Mouse (Mus musculus): ENCODE data around the gene Ubap1. TPM values are rescaled to one million over a fixed set of nuclear protein-coding genes. Genes with fewer than 3 reads are reported as not detected.

The Ubap1 gene
- polyA plus RNA-seq, 1 experiment: 31.5 TPM

DNA sequence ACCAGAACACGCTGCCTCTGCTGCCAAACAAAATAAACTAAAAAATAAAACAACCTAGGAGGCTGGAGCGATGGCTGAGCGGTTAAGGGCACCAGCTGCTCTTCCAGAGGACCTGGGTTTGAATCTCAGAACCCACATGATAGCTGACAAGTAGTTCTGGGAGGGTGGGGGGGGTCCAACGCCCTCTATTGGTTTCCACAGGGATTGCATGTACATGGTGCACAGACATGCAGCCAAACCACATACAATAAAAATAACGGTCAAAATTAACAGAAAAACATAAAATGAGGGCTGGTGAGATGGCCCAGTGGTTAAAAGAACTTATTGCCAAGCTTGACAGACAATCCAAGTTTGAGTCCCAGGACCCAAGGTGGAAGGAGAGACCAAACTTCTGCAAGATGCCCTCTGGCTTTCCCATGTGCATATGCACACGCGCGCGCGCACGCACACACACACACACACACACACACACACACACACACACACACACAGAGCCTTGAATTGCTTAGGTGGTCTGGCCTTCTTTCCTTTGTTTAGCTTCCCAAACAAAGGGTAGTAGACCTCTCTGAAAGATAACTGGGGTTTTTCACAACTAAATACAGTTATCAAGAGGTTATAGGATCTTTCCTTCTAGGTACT lies 7.8 kb upstream of the Ubap1 start:
- no peak for TF ChIP-seq GATA1 (IDR thresholded peaks at IDR 0.05; ENCODE audit: low read length)

DNA sequence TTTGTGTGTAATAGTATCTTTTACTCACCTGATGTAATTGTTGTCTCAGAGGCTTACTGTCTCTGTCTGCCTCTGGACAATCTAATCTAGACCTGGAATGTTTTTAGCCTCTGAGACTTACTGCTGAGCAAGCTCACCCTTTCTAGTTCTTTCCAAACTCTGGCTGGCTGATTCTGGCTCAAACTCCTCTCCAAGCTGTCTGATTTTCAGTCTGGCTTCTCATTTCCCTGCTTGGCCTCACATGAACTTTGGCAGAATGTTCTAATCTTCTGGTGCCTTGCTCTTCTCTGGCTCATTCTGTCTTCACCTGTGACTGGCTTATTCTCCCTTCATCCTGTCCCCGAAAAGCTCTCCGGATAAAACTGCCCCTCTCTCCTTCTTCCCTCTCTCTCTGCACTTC lies 2.8 kb upstream of the Ubap1 start:
- no peak for TF ChIP-seq GATA1 (IDR thresholded peaks at IDR 0.05; ENCODE audit: low read length)

GRCm38 (mm10) chr4:41347839-41348238 lies 957 bp upstream of the Ubap1 start:
- no peak for TF ChIP-seq GATA1 (IDR thresholded peaks at IDR 0.05; ENCODE audit: low read length)

GRCm38 (mm10) chr4:41349199-41349591 lies 399 bp downstream of the Ubap1 start:
- no peak for TF ChIP-seq GATA1 (IDR thresholded peaks at IDR 0.05; ENCODE audit: low read length)

- no peak for TF ChIP-seq GATA1 (IDR thresholded peaks at IDR 0.05; ENCODE audit: low read length)
Observed at GRCm38 (mm10) chr4:41352758-41353157, 4.0 kb downstream of the Ubap1 start.

DNA sequence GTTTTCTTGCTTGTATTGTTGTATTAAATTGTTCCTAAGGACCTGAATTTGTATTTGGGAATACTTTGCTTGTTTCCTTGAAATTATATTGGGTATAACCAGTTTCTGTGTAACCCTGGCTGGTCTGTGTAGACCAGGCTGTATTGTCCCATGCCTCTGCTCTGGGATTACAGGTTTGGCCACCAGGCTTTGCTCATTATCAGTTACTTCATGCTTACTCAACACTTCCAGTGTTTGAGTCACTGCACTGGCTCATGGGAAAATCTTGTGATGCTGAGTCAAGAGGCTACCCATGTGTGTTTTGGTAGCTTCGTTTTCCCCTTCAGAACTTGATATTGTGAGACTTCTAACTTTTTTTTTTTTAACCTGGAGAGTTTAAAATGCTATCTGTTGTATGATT lies 4.5 kb downstream of the Ubap1 start:
- no peak for TF ChIP-seq GATA1 (IDR thresholded peaks at IDR 0.05; ENCODE audit: low read length)

- no peak for TF ChIP-seq GATA1 (IDR thresholded peaks at IDR 0.05; ENCODE audit: low read length)
Observed at GRCm38 (mm10) chr4:41357154-41357553, 8.4 kb downstream of the Ubap1 start.

- no peak for TF ChIP-seq GATA1 (IDR thresholded peaks at IDR 0.05; ENCODE audit: low read length)
Observed at GRCm38 (mm10) chr4:41358669-41359068, 9.9 kb downstream of the Ubap1 start.

DNA sequence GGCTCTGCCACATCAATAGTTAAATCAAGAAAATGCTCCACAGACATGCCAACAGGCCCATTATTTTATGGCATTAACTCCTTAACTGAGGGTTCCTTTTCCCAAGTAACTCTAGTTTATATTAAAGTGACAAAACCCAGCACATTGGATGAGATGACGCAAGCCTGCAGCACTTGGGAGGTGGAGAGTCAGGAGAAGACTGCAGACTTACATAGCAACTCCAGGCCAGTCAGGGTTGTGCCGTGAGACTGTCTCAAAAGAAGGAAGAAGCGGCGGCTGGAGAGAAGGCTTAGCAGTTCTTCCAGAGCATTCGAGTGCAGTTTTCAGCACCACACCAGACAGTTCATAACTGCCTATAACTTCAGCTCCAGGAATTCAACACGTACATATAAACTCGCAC lies 10.6 kb downstream of the Ubap1 start:
- TF ChIP-seq GATA1 (IDR thresholded peaks at IDR 0.05; ENCODE audit: low read length): no peak

- TF ChIP-seq GATA1 (IDR thresholded peaks at IDR 0.05; ENCODE audit: low read length): no peak
Observed at GRCm38 (mm10) chr4:41361059-41361458, 12.3 kb downstream of the Ubap1 start.

DNA sequence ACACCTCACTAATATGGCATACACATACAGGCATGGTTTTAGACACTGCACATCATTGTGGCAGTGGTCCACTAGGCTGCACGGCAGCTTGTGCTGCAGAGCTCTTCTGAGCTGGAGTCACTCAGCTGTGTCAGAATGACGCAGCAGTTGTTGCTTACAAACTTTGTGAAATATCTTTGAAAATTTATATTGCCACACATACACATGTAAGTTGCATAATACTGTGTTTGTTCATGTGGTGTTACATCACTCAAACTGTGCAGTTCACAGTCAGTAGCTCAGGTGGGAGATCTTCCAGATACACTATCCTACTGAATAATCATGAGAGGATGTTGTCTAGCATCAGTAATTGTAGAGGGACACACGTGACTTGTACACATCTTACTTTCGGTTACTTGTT lies 19.4 kb downstream of the Ubap1 start:
- no peak for TF ChIP-seq GATA1 (IDR thresholded peaks at IDR 0.05; ENCODE audit: low read length)

- TF ChIP-seq GATA1 (IDR thresholded peaks at IDR 0.05; ENCODE audit: low read length): no peak
Observed at GRCm38 (mm10) chr4:41369702-41370437, 21.1 kb downstream of the Ubap1 start.

GRCm38 (mm10) chr4:41377567-41377966 lies 28.8 kb downstream of the Ubap1 start:
- no peak for TF ChIP-seq GATA1 (IDR thresholded peaks at IDR 0.05; ENCODE audit: low read length)

- peak; percentile 28 for TF ChIP-seq GATA1 (IDR thresholded peaks at IDR 0.05; ENCODE audit: low read length)
Observed at GRCm38 (mm10) chr4:41381213-41381950, 32.6 kb downstream of the Ubap1 start.

DNA sequence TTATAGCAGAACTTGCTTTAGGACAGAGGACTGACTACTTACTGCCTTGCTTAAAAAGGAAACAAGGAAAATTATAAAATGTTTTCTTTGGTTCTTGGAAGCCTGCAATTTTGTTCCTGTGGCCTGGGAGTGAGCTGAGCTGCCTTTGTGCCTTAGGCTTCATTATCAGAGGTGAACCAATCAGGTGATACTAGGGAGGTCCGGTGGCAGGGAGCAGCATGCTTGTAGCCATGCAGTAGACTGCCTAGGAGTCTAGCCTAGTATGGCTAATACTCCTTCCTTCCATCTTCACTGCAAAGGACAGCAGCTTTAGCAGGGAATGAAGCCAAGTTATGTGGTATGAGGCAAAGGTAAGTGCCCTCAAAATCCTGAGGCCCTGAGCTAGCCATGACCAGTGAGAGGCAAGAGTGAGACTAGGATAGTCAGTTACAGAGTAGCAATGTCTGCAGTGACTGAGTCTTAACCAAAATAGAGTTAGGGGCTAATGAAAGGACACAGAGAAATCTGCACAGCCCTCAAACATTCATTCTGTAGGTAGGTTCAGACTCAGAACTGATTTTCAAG lies 37.7 kb downstream of the Ubap1 start:
- TF ChIP-seq GATA1 (IDR thresholded peaks at IDR 0.05; ENCODE audit: low read length): no peak
